Mouse (Mus musculus) kidney, postnatal 25 days (tissue): ENCODE data around the gene Ptprr.

ENCODE experiments used
- DNase-seq, 2 experiments: peaks; one replicate each; pipeline ENCODE4 v3.0.0; 2021; ENCODE audit warnings: mixed read lengths in 2 of 2

Gene Ptprr

GRCm38 (mm10) chr10:116017845-116018479, at the start of gene Ptprr:
Ptprr (plus strand) TSS chr10:116018213.
- peak; percentile 32 to 65 for DNase-seq

GRCm38 (mm10) chr10:115976345-115976744, 41.7 kb upstream of the Ptprr start:
- DNase-seq = no peak

GRCm38 (mm10) chr10:115978992-115979391, 39.0 kb upstream of the Ptprr start:
- DNase-seq = no peak

- DNase-seq = no peak
Measured at GRCm38 (mm10) chr10:115980018-115980417, 38.0 kb upstream of the Ptprr start.

- no peak for DNase-seq
Measured at GRCm38 (mm10) chr10:115984308-115984707, 33.7 kb upstream of the Ptprr start.

GRCm38 (mm10) chr10:116001838-116002237, 16.2 kb upstream of the Ptprr start:
- DNase-seq = no peak

- no peak for DNase-seq
Measured at GRCm38 (mm10) chr10:116006675-116007074, 11.3 kb upstream of the Ptprr start.

GRCm38 (mm10) chr10:116018480-116018891, 473 bp downstream of the Ptprr start:
- peak in 1 of 2 experiments; percentile 30 for DNase-seq

GRCm38 (mm10) chr10:116019086-116019860, 1.3 kb downstream of the Ptprr start:
- no peak for DNase-seq

- DNase-seq = no peak
Measured at GRCm38 (mm10) chr10:116021081-116021480, 3.1 kb downstream of the Ptprr start.

- DNase-seq = no peak
Measured at GRCm38 (mm10) chr10:116038150-116038549, 20.1 kb downstream of the Ptprr start.

- DNase-seq = no peak
Measured at GRCm38 (mm10) chr10:116075954-116076353, 57.9 kb downstream of the Ptprr start.

GRCm38 (mm10) chr10:116078636-116079035, 60.6 kb downstream of the Ptprr start:
- no peak for DNase-seq

GRCm38 (mm10) chr10:116079396-116079795, 61.4 kb downstream of the Ptprr start:
- no peak for DNase-seq

- no peak for DNase-seq
Measured at GRCm38 (mm10) chr10:116080841-116081240, 62.8 kb downstream of the Ptprr start.

- peak in 1 of 2 experiments; percentile 3 for DNase-seq
Measured at GRCm38 (mm10) chr10:116083965-116084364, 66.0 kb downstream of the Ptprr start.

GRCm38 (mm10) chr10:116096466-116096865, 78.5 kb downstream of the Ptprr start:
- no peak for DNase-seq

GRCm38 (mm10) chr10:116098470-116098869, 80.5 kb downstream of the Ptprr start:
- DNase-seq = no peak

GRCm38 (mm10) chr10:116108176-116108575, 90.2 kb downstream of the Ptprr start:
- DNase-seq = no peak

- DNase-seq = no peak
Measured at GRCm38 (mm10) chr10:116108730-116109129, 90.7 kb downstream of the Ptprr start.

- DNase-seq = no peak
Measured at GRCm38 (mm10) chr10:116112868-116113267, 94.9 kb downstream of the Ptprr start.

GRCm38 (mm10) chr10:116113867-116114474, 96.0 kb downstream of the Ptprr start, which contains the start of gene 4933416C03Rik:
4933416C03Rik (minus strand) TSS chr10:116113917.
- no peak for DNase-seq

GRCm38 (mm10) chr10:116115881-116116677, 98.1 kb downstream of the Ptprr start:
- no peak for DNase-seq
